Mouse (Mus musculus) hindbrain, embryonic 15.5 days (tissue): Measurements from ENCODE around the gene Gtf3c5. TPM values are rescaled to one million over a fixed set of nuclear protein-coding genes. Genes with fewer than 3 reads are reported as not detected.

Experiments
- microRNA-seq: library from miRNA; unstranded; fragments of <30 nt; microRNA quantifications from one replicate; pipeline ENCODE4, GENCODE M21; 2016
- polyA plus RNA-seq: library from polyadenylated mRNA; unstranded; fragments of >200 nt; fragmentation: Nextera tagmentation; extraction: Ambion mirVana; gene quantifications from 2 replicates; pipeline ENCODE4 v1.2.1, GENCODE M21; 2015

Gene Gtf3c5
- polyA plus RNA-seq, 1 experiment from 2014 or later, result 42.8 TPM

Small RNA genes within 50 kb of the gene (microRNA-seq; reads per million reads assigned to microRNA genes)
- not detected for gene Gm22824

Other genes with a start within 250 kb of the Gtf3c5 start
- 16.3 and 17.4 TPM in 2 replicates for gene Ppp1r26, start 137.0 kb downstream of the Gtf3c5 start, polyA plus RNA-seq
- 2.8 and 3.6 TPM in 2 replicates for gene 1700007K13Rik, start 117.4 kb downstream of the Gtf3c5 start, polyA plus RNA-seq
- gene Mrps2, start 115.7 kb downstream of the Gtf3c5 start, polyA plus RNA-seq, result 49.2 and 51.0 TPM in 2 replicates
- gene Gbgt1, start 86.9 kb downstream of the Gtf3c5 start, polyA plus RNA-seq, result 1.1 and 2.2 TPM in 2 replicates
- gene Gm10134, start 77.7 kb downstream of the Gtf3c5 start, polyA plus RNA-seq, result 2.6 and 2.7 TPM in 2 replicates
- gene Ralgds, start 70.6 kb downstream of the Gtf3c5 start, polyA plus RNA-seq, result 90.6 and 93.2 TPM in 2 replicates
- 0.14 and 0.22 TPM in 2 replicates for gene Cel, start 20.3 kb downstream of the Gtf3c5 start, polyA plus RNA-seq
- 0.33 and 0.36 TPM in 2 replicates for gene Gfi1b, start 38.2 kb upstream of the Gtf3c5 start, polyA plus RNA-seq
- gene Tsc1, start 57.5 kb upstream of the Gtf3c5 start, polyA plus RNA-seq, result 31.7 and 32.4 TPM in 2 replicates
- 2.8 and 3.9 TPM in 2 replicates for gene Spaca9, start 116.0 kb upstream of the Gtf3c5 start, polyA plus RNA-seq
- 1.9 and 2.1 TPM in 2 replicates for gene Ak8, start 116.4 kb upstream of the Gtf3c5 start, polyA plus RNA-seq